Mouse (Mus musculus) layer of hippocampus, adult 9-11 months (tissue): ENCODE measurements around the gene Hmga1.

Source experiments
- DNase-seq: peaks from one replicate; pipeline ENCODE4 v3.0.0; 2022

The Hmga1 gene

GRCm38 (mm10) chr17:27532095-27532494, 24.2 kb upstream of the Hmga1 start:
- DNase-seq, result no peak

DNA sequence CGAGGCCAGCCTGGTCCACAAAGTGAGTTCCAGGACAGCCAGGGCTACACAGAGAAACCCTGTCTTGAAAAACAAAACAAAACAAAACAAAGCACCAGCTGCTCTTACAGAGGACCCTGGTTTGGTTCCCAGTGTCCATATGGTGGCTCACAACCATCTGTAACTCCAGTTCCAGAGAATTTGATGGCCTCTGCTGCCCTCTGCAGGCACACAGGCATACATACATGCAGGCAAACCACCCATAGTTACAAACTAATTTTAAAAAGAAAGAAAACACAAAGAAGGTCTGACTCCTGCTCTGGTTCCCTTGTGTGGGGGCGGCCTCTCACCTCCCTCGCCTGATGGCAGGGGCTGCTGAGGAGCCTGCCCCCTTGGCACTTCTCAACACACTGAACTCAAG, 22.9 kb upstream of the Hmga1 start:
- no peak for DNase-seq

DNA sequence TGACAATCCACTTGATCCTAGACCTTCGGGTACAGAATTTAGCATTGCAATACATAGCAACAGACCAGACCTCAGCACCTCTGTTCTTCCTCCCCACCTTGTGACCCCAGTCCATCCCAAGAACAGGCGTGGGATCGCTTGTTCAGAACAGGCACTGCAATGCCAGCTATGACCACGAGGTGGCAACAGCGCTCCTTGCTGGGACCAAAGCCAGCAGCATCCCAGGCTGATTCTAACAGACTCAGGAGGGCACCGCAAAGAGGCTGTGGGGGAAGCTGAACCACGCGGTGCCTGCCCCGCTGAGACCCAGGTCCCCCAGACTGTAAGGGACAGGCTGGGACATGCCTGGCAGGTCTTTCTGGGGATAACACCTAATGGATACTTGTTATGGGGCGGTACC, 21.6 kb upstream of the Hmga1 start:
- DNase-seq, result peak; percentile 83

DNA sequence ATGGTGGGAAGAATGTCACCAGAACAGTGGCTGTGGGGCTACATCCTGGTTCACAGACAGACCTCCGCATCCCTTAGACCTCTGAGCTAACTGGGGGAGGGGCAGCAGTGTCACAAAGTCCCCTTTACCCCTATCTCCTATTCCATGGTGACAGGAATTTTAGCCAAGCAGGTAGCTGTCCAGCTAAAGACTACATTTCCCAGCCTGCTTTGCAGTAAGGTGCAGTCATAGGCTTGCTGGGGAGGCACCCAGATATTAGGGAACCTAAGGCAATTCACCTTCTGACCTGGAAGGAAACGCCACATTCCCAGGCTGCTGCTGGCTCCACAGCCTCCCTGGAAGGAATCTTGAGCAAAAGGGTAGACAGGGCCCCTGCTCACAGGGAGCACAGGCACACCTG, 15.0 kb upstream of the Hmga1 start:
- DNase-seq, result no peak

GRCm38 (mm10) chr17:27541984-27542383, 14.3 kb upstream of the Hmga1 start:
- DNase-seq, result no peak

GRCm38 (mm10) chr17:27544551-27544950, 11.7 kb upstream of the Hmga1 start:
- DNase-seq, result peak; percentile 56

- no peak for DNase-seq
Measured at GRCm38 (mm10) chr17:27545991-27546390, 10.3 kb upstream of the Hmga1 start.

- no peak for DNase-seq
Measured at GRCm38 (mm10) chr17:27546574-27547085, 9.7 kb upstream of the Hmga1 start.

GRCm38 (mm10) chr17:27547253-27547868, 8.9 kb upstream of the Hmga1 start:
- no peak for DNase-seq

DNA sequence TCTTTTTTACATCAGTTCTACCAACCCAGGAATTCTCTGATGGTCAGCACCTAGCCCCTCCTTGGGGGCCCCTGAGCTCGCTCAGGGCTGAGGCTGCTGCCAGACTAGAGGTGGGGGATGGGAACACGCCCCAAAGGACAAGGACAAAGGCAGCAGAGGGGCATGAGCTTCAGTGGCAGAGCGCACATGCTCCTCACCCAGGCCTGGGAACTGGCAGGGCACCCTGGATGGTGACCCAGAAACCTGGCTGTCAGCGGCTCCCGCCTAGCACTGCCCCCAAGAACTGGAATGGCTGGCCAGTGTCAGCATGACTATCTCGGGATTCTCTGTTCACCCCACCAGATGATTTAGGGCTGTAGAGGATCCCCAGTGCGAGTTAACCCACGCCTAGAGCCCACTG, 7.1 kb upstream of the Hmga1 start:
- no peak for DNase-seq

DNA sequence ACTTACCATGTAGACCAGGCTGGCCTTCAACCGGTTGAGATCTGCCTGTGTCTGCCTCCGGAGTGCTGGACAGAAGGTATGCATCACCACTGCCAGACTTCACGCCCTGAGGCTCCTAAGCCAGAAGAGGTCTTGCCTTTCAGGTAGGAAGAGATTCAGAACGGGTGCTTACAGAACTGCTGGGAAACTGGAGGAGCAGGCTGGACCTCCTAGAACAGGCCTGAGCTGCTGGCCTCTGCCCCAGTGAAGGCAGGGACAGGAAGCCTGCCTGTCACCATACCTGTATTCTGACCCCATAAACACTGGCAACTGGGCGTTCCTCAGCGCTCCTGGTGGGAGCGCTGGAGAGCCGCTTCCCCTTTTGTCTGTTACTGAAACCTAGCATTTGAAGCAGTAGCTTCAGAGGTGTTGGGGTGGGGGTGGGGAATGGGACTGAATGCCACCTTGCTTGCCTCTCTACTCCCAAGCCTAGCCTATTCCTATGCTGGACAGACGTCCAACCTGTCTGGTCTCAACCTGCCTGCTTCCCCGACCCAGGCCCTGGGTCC, 4.8 kb upstream of the Hmga1 start:
- DNase-seq, result no peak

- DNase-seq, result no peak
Measured at GRCm38 (mm10) chr17:27552215-27553201, 3.8 kb upstream of the Hmga1 start.

DNA sequence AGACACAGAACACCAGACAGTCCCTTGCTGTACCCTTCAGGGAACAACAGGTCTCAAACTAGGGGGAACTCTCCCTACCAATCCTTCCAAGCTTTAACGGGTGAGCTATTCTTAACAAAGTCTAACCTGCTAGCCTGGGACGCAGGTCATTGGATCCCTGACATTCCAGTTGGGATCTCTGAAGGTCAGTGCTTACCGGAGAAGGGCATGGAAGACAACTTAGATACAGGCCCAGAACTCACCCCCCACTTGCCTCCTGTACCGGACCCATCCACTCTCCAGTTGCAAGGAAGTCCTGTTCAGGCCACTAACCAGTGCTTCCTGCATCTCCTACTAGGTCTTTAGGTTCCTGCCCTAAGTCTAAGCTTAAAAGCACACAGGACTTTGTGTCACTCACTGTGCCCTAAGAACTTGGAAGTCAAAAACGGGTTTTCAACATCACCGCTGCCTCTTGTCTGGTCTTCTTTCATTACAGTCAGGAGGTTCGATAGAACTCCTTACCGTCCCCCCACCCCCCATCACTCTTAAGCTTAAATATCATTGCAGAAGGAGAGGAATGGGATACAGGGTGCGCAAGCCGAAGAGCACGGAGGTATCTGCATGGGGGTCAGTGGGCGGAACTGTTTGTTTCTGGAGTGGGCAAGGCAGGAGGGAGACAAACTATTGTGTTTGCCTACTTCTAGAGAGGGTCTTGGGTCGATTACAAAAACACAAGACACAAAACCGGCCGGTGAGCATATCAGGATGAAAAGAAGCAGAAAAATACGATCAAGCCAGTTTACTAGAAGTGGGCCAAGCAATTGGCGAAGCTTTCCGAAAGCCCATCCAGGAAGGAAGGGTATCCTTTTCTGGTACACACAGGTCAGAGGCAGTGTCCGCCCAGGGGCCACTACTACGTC, 2.0 kb upstream of the Hmga1 start:
- DNase-seq, result no peak

GRCm38 (mm10) chr17:27555075-27555511, 1.2 kb upstream of the Hmga1 start:
- no peak for DNase-seq

- DNase-seq, result peak; percentile 53
Measured at GRCm38 (mm10) chr17:27555512-27556172, 655 bp upstream of the Hmga1 start.

- peak; percentile 42 for DNase-seq
Measured at GRCm38 (mm10) chr17:27557181-27557926, 1.1 kb downstream of the Hmga1 start.

GRCm38 (mm10) chr17:27557927-27558661, 1.8 kb downstream of the Hmga1 start:
- no peak for DNase-seq

DNA sequence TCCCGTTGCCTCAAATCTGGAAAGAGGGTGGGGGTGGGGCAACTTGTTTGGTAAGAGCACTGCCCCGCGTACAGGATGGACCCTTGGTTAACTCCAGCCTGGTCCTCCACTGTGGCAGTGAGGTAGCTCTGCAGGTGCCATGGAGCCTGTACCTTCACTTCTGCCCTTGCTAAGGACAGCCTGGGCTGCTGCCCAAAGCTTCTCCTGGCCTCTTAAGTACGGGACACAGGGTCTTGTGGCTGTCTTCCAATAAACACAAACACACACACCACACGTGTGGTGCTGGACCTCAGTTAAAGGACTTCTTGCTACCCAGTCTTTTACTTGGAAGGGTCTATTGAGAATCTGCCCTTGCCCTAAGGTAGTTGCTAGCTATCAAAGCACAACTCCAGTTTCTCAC, 2.5 kb downstream of the Hmga1 start:
- DNase-seq, result no peak

DNA sequence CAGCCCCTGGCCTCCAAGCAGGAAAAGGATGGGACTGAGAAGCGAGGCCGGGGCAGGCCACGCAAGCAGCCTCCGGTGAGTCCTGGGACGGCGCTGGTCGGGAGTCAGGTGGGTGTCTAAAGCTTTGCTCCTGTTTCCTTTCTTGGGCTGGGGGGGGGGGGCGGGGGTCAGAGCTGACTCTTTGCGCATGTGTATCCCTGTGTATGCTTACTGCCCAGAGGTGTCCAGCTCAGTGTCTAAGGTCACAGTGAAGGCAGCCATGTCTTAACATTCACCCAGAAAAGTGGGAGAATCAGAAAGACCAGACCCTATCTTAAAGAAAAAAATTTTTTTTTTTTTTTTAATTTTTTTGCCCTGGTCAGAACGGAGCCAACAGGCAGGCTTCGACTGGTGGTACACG, 3.3 kb downstream of the Hmga1 start:
- DNase-seq, result no peak

DNA sequence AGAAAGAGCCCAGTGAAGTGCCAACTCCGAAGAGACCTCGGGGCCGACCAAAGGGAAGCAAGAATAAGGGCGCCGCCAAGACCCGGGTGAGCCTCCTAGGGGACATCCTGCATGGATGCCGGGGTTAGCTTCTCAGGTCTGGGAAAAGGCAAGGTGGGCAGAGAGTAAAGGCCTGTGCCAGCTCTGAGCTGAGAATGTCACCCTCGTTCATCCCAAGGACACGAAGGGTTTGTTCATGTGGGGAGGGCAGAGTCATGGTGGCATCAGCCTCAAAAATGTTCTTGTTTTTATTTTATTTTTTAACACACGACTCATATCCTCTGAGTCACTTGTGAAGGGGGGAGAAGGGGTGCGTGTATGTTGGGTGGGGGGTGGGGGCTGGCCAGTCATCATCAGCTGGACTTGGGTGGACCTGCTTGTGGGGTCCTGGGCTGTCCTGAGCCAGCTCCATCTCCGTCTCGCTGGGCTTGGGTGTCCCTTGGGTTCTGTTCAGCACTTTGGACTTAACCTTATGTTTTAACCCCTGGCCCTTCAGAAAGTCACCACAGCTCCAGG, 4.7 kb downstream of the Hmga1 start:
- DNase-seq, result no peak
